Mouse (Mus musculus): Measurements from ENCODE around the gene Il21. TPM values are rescaled to one million over a fixed set of nuclear protein-coding genes. Genes with fewer than 3 reads are reported as not detected.

Il21 gene
- total and polyA plus RNA-seq, 2 experiments from 2014 or later: not detected

- ATAC-seq (no peak), DNase-seq (ENCODE audit: low spot score) (no peak)
- Histone ChIP-seq H3K4me2 (ENCODE audit: low read depth, low read length) (no peak overlapping the region), H3K9ac (replicated peaks; ENCODE audit: low read length) (no peak overlapping the region), H3K4me3 (ENCODE audit: low read length) (no peak overlapping the region), H3K27ac (no peak overlapping the region), H3K36me3 (ENCODE audit: insufficient read depth, low read length) (no peaks in the 10 kb centered on the region), H3K27me3 (ENCODE audit: insufficient read depth, low read length) (no peaks in the 10 kb centered on the region), H3K9me3 (ENCODE audit: low read length) (no peaks in the 10 kb centered on the region), H3K4me1 (ENCODE audit: insufficient read depth, low read length) (no peaks in the 10 kb centered on the region)
- 79% methylated on average over 11 of the region's 11 CpGs for WGBS
- TF ChIP-seq CTCF (IDR thresholded peaks at IDR 0.05; ENCODE audit: low read depth): no peak
Measured at GRCm38 (mm10) chr3:37268338-37268737, 35.9 kb upstream of the Il21 start.

DNA sequence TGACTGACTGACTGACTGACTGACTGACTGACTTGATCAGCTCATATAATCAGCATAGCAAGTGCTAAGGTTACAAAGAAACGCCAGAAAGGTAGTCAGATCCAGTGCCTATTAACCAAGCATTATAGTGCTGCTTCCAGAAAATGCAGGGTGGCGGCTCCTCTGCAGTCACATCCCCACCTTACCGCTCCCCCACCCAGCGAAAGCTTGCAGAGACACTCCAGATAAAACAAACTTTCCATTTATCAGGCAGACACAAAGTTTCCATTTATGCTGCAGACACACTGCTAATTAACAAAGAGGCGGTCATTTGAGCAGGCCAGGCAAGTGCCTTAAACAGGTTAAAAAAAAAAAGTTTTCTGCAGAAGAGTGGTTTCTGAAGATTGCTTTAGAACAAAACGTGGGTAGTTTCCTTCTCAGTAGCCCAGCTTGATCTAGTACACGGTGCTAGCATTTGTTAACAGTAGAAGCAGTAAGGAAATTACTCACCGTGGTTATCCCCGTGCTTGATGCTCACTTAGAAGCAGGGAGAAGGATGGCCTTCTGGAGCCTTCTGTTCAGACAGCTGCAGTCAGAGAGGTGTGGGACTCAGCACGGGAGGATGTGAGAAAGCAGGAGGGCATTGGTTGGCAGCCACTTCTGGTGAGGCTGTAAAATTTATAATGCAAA lies 27.0 kb upstream of the Il21 start:
- Histone ChIP-seq H3K4me1 (ENCODE audit: insufficient read depth, low read length) (no peaks in the 10 kb centered on the region), H3K9ac (replicated peaks; ENCODE audit: low read length) (no peak overlapping the region), H3K27me3 (ENCODE audit: insufficient read depth, low read length) (no peaks in the 10 kb centered on the region), H3K27ac (no peak overlapping the region), H3K36me3 (ENCODE audit: insufficient read depth, low read length) (no peaks in the 10 kb centered on the region), H3K9me3 (ENCODE audit: low read length) (no peaks in the 10 kb centered on the region), H3K4me2 (ENCODE audit: low read depth, low read length) (no peak overlapping the region), H3K4me3 (ENCODE audit: low read length) (no peak overlapping the region)
- no peak for TF ChIP-seq CTCF (IDR thresholded peaks at IDR 0.05; ENCODE audit: low read depth)
- ATAC-seq (no peak), DNase-seq (ENCODE audit: low spot score) (no peak)
- 72% methylated on average over 10 of the region's 10 CpGs for WGBS

DNA sequence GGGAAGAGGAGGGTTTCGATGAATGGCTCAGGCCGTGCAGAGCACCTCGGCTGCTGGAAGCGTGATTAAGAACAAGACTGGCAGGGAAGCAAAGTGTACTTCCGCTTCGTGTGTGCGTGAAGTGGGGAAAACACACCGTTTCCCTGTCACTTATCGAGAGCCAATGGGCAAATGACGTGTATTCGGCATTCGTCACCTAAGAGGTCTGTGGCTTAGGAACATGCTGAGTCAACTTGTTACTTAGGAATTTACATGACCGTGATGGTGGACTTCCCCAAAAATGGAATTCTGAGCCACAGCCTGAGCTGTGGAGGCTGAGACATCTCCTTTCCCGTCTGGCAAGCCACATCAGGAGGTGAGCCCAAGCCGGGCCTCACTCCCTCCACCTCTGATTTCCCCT lies 25.3 kb upstream of the Il21 start:
- DNase-seq (ENCODE audit: low spot score): no peak

DNA sequence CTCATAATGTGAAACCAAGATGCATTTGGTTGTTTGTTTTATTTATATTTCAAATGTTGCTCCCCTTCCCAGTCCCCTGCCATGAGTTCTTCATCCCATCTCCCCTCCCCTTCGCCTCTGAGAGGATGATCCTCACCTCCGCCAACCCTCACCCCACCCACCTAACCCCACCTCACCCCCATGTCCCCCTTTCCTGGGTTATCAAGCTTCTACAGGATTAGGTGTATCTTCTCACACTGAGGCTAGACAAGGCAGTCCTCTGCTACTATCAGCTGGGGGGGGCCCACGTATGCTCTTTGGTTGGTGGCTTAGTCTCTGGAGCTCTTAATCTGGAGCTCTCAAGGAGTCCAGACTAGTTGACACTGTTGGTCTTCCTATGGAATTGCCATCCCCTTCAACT lies 18.5 kb upstream of the Il21 start:
- H3K4me2 ChIP-seq (ENCODE audit: low read depth, low read length): no peak overlapping the region
- WGBS: 93% methylated on average over 3 of the region's 3 CpGs
- H3K4me3 ChIP-seq (ENCODE audit: low read length): no peak overlapping the region
- H3K27me3 ChIP-seq (ENCODE audit: insufficient read depth, low read length): no peaks in the 10 kb centered on the region
- H3K4me1 ChIP-seq (ENCODE audit: insufficient read depth, low read length): no peaks in the 10 kb centered on the region
- no peak for ATAC-seq
- H3K27ac ChIP-seq: no peak overlapping the region
- TF ChIP-seq CTCF (IDR thresholded peaks at IDR 0.05; ENCODE audit: low read depth): no peak
- no peak for DNase-seq (ENCODE audit: low spot score)
- no peaks in the 10 kb centered on the region for H3K9me3 ChIP-seq (ENCODE audit: low read length)
- H3K9ac ChIP-seq (replicated peaks; ENCODE audit: low read length): no peak overlapping the region
- no peaks in the 10 kb centered on the region for H3K36me3 ChIP-seq (ENCODE audit: insufficient read depth, low read length)

More for the DNA sequence above, 25.3 kb upstream of the Il21 start:
- H3K9ac ChIP-seq (replicated peaks; ENCODE audit: low read length): no peak overlapping the region
- H3K9me3 ChIP-seq (ENCODE audit: low read length): no peaks in the 10 kb centered on the region
- H3K4me1 ChIP-seq (ENCODE audit: insufficient read depth, low read length): no peaks in the 10 kb centered on the region
- H3K27ac ChIP-seq: no peak overlapping the region
- H3K4me2 ChIP-seq (ENCODE audit: low read depth, low read length): no peak overlapping the region
- no peaks in the 10 kb centered on the region for H3K36me3 ChIP-seq (ENCODE audit: insufficient read depth, low read length)
- H3K4me3 ChIP-seq (ENCODE audit: low read length): no peak overlapping the region
- 88% methylated on average over 15 of the region's 15 CpGs for WGBS
- ATAC-seq: no peak
- no peaks in the 10 kb centered on the region for H3K27me3 ChIP-seq (ENCODE audit: insufficient read depth, low read length)
- no peak for TF ChIP-seq CTCF (IDR thresholded peaks at IDR 0.05; ENCODE audit: low read depth)

DNA sequence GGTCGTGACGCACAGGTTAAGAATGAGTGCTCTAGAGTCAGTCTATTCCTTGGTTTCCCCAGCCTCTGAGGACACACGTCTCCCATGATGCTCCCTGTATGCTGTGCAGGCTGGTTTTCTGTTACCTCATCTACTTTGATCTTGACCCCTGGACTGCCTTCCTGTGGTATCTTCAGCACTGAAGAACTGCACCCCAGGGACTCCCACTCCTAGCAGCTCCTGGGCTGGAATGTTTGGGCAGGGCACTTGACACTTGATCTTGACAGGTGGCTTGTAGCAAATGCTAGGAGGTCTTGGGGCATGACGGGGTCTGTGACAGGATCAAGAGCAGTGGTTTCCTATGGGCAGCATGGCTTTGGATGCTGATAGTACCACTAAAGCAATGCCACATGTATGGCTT lies 2.6 kb upstream of the Il21 start:
- no peaks in the 10 kb centered on the region for H3K4me1 ChIP-seq (ENCODE audit: insufficient read depth, low read length)
- H3K27me3 ChIP-seq (ENCODE audit: insufficient read depth, low read length): no peaks in the 10 kb centered on the region
- ATAC-seq: no peak
- H3K4me3 ChIP-seq (ENCODE audit: low read length): no peak overlapping the region
- WGBS: 83% methylated on average over 4 of the region's 4 CpGs
- no peak overlapping the region for H3K9ac ChIP-seq (replicated peaks; ENCODE audit: low read length)
- no peaks in the 10 kb centered on the region for H3K36me3 ChIP-seq (ENCODE audit: insufficient read depth, low read length)
- no peak for TF ChIP-seq CTCF (IDR thresholded peaks at IDR 0.05; ENCODE audit: low read depth)
- no peak overlapping the region for H3K27ac ChIP-seq
- H3K9me3 ChIP-seq (ENCODE audit: low read length): no peaks in the 10 kb centered on the region
- DNase-seq (ENCODE audit: low spot score): no peak
- H3K4me2 ChIP-seq (ENCODE audit: low read depth, low read length): no peak overlapping the region

DNA sequence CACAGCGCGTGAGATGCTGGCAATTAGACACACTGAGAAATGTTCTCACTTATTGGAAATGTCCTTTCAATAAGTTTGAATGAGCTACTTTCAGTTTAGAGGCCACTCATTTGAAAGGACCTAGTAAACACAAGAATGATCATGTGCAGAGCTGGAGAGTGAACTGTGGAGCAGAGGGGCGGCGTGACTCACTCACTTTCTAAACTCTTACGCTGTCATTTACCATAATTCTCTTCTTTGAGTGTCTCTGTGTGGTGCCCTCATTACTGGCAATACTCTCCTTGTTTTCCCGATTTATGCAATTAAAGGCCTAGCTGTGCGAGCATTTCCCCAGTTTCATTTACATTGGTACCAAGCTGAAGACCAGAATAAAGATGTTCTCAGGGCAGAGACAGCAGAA lies 1.3 kb downstream of the Il21 start:
- no peaks in the 10 kb centered on the region for H3K36me3 ChIP-seq (ENCODE audit: insufficient read depth, low read length)
- H3K4me3 ChIP-seq (ENCODE audit: low read length): no peak overlapping the region
- DNase-seq (ENCODE audit: low spot score): no peak
- whole genome bisulfite sequencing: 58% methylated on average over 7 of the region's 7 CpGs
- no peaks in the 10 kb centered on the region for H3K27me3 ChIP-seq (ENCODE audit: insufficient read depth, low read length)
- no peaks in the 10 kb centered on the region for H3K4me1 ChIP-seq (ENCODE audit: insufficient read depth, low read length)
- 0 out of 2 replicates have a peak, but pooled peaks have one; percentile 55 for ATAC-seq
- no peak for TF ChIP-seq CTCF (IDR thresholded peaks at IDR 0.05; ENCODE audit: low read depth)
- no peak overlapping the region for H3K9ac ChIP-seq (replicated peaks; ENCODE audit: low read length)
- H3K9me3 ChIP-seq (ENCODE audit: low read length): no peaks in the 10 kb centered on the region
- no peak overlapping the region for H3K4me2 ChIP-seq (ENCODE audit: low read depth, low read length)
- H3K27ac ChIP-seq: no peak overlapping the region

DNA sequence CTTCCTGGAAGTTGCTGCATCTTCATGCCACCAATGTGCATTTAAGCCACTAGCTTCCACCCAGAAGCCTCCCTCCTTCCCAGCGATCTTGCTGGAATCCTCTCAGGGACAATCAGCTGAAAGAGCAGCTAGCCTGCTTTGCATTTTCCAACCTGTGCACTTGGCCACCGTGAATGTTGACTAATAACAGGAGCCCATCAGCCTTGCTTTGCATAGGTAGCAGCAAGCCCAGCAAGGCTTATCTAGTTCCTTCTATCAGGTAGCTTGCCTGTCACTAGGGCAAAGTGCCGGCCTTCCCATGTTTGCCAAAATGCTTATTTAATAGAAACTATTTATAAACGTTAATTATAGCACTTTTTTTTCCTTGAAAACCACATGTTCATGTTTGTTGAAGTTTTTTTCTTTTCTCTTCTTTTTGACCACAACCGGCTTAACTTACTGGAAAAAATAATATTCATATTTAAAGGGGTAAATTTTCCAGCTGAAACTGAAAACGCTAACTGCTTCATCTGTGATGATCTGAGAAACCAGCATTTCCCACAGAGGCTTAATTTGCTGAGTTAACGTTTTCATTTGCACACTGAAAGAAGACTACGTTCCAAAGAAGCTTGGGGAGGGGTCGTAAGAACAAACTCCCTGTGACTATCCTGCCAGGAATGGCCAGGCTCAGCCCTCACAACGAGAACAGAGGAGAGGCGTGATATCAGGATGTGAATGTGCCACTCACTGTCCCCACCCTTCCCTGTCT lies 3.2 kb downstream of the Il21 start:
- 53% methylated on average over 11 of the region's 11 CpGs for WGBS
- no peak for ATAC-seq

More for the DNA sequence above, 3.2 kb downstream of the Il21 start:
- no peaks in the 10 kb centered on the region for H3K4me1 ChIP-seq (ENCODE audit: insufficient read depth, low read length)
- no peaks in the 10 kb centered on the region for H3K36me3 ChIP-seq (ENCODE audit: insufficient read depth, low read length)
- no peak for TF ChIP-seq CTCF (IDR thresholded peaks at IDR 0.05; ENCODE audit: low read depth)
- H3K9ac ChIP-seq (replicated peaks; ENCODE audit: low read length): no peak overlapping the region
- no peak overlapping the region for H3K27ac ChIP-seq
- DNase-seq (ENCODE audit: low spot score): no peak
- H3K9me3 ChIP-seq (ENCODE audit: low read length): no peaks in the 10 kb centered on the region
- H3K4me3 ChIP-seq (ENCODE audit: low read length): no peak overlapping the region
- no peaks in the 10 kb centered on the region for H3K27me3 ChIP-seq (ENCODE audit: insufficient read depth, low read length)
- H3K4me2 ChIP-seq (ENCODE audit: low read depth, low read length): no peak overlapping the region

Measured in hindbrain, postnatal 0 days (tissue).